Mouse (Mus musculus) embryonic facial prominence, embryonic 14.5 days (tissue): Measurements from ENCODE around the gene Pcif1. TPM values are rescaled to one million over a fixed set of nuclear protein-coding genes. Genes with fewer than 3 reads are reported as not detected.

ENCODE experiments used
- ATAC-seq: fragments of 200-750 bp; cut with Nextera tagmentation; 2 replicates; pipeline ENCODE4 v1.8.0; 2017; ENCODE audit warnings: low read depth, moderate number of reproducible peaks, moderate TSS enrichment
- DNase-seq: peaks from one replicate; pipeline ENCODE4 v3.0.0-alpha.2; 2015; ENCODE audit warnings: low spot score
- H3K27ac ChIP-seq: fragments of 300-500 bp; sonication (generic); replicated peaks from 2 replicates; pipeline ENCODE4 v1.5.1; 2014; ENCODE audit warnings: low read depth, mild to moderate bottlenecking, low read length, moderate library complexity
- H3K27me3 ChIP-seq: fragments of 300-500 bp; sonication (generic); replicated peaks from 2 replicates; pipeline ENCODE4 v1.6.1; 2014; ENCODE audit warnings: low read length; ENCODE audit not compliant: control insufficient read depth, insufficient read depth
- H3K36me3 ChIP-seq: fragments of 300-500 bp; sonication (generic); 2 replicates; pipeline ENCODE4 v1.6.1; 2014; ENCODE audit warnings: low read length, mixed read lengths; ENCODE audit not compliant: control insufficient read depth, insufficient read depth
- H3K4me1 ChIP-seq: fragments of 300-500 bp; sonication (generic); 2 replicates; pipeline ENCODE4 v1.6.1; 2014; ENCODE audit warnings: antibody characterized with exemption, low read length; ENCODE audit not compliant: control insufficient read depth, insufficient read depth
- H3K4me2 ChIP-seq: fragments of 300-500 bp; sonication (generic); 2 replicates; pipeline ENCODE4 v1.6.1; 2014; ENCODE audit warnings: low read depth, mild to moderate bottlenecking, low read length, moderate library complexity, mixed read lengths
- H3K4me3 ChIP-seq: fragments of 300-500 bp; sonication (generic); 2 replicates; pipeline ENCODE4 v1.5.1; 2014; ENCODE audit warnings: low read depth, mild to moderate bottlenecking, low read length
- H3K9ac ChIP-seq: fragments of 300-500 bp; sonication (generic); 2 replicates; pipeline ENCODE4 v1.6.1; 2014; ENCODE audit warnings: low read depth, mild to moderate bottlenecking, low read length, moderate library complexity, mixed read lengths
- H3K9me3 ChIP-seq: fragments of 300-500 bp; sonication (generic); 2 replicates; pipeline ENCODE4 v1.6.1; 2016; ENCODE audit warnings: low read length; ENCODE audit not compliant: control insufficient read depth
- WGBS: fragments of 180-500 bp; shearing (Covaris S2); extraction: QIAGEN DNeasy Blood & Tissue Kit; methylation state at CpG from one replicate; pipeline ENCODE4 v1.1.7; 2014; 5-methylcytosine and 5-hydroxymethylcytosine counted together
- polyA plus RNA-seq: library from polyadenylated mRNA; unstranded; fragments of >200 nt; fragmentation: Nextera tagmentation; extraction: Ambion mirVana; gene quantifications from 2 replicates; pipeline ENCODE4 v1.2.1, GENCODE M21; 2014

Pcif1 gene
- polyA plus RNA-seq, 1 experiment from 2014 or later = 56.9 TPM

DNA sequence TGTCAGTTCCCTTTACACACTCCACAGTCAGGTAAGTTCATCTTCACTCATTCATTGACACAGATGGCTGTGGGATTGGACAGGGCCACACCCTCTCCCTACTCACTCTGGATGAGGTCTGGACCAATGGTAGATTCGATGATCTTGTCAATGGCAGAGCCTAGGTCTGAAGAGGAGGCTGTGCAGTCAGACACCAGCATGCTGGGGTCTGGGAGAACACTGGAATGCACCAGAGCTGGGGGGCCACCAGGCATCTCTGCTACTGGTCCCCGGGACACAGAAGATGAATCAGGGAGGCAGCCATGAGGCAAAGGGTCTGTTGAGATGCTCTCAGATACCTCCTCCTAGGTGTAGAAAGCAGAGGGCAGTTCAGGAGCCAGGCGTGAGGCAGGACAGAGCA, 30.0 kb downstream of the Pcif1 start:
- no peak overlapping the region for H3K4me3 ChIP-seq
- ATAC-seq (no peak), DNase-seq (no peak)
- H3K9ac ChIP-seq = no peak overlapping the region
- 95% methylated on average over 3 of the region's 3 CpGs for WGBS
- peak overlapping the region; percentile 65; the same call in 1 of the 2 replicates for H3K4me2 ChIP-seq
- peaks cover 53% of the 10 kb centered on the region for H3K36me3 ChIP-seq
- no peak overlapping the region for H3K27ac ChIP-seq
- H3K4me1 ChIP-seq = peaks cover 15% of the 10 kb centered on the region
- peaks cover 5% of the 10 kb centered on the region for H3K9me3 ChIP-seq
- H3K27me3 ChIP-seq = no peaks in the 10 kb centered on the region

GRCm38 (mm10) chr2:164909542-164909941, 30.4 kb downstream of the Pcif1 start:
- H3K27ac ChIP-seq = no peak overlapping the region
- H3K27me3 ChIP-seq = no peaks in the 10 kb centered on the region
- WGBS = 92% methylated on average over 1 of the region's 1 CpGs
- H3K4me3 ChIP-seq = peak overlapping the region; percentile 88; the same call in 1 of the 2 replicates
- DNase-seq = no peak
- peaks cover 15% of the 10 kb centered on the region for H3K4me1 ChIP-seq
- H3K9me3 ChIP-seq = peaks cover 5% of the 10 kb centered on the region
- H3K4me2 ChIP-seq = peak overlapping the region; percentile 65
- peak overlapping the region; percentile 95 for H3K9ac ChIP-seq
- ATAC-seq = no peak
- peaks cover 49% of the 10 kb centered on the region for H3K36me3 ChIP-seq

GRCm38 (mm10) chr2:164910360-164911061, 31.4 kb downstream of the Pcif1 start:
- DNase-seq (no peak), ATAC-seq (peak; percentile 1; the same call in 1 of the 2 replicates)
- peaks cover 15% of the 10 kb centered on the region for H3K4me1 ChIP-seq
- H3K4me3 ChIP-seq = peak overlapping the region; percentile 88
- H3K4me2 ChIP-seq = peak overlapping the region; percentile 65
- WGBS = 4% methylated on average over 37 of the region's 37 CpGs
- H3K36me3 ChIP-seq = peaks cover 39% of the 10 kb centered on the region
- H3K9ac ChIP-seq = peak overlapping the region; percentile 95
- H3K27ac ChIP-seq = peak overlapping the region; percentile 99
- H3K9me3 ChIP-seq = peaks cover 5% of the 10 kb centered on the region
- H3K27me3 ChIP-seq = no peaks in the 10 kb centered on the region

- DNase-seq = peak; percentile 97
Measured at GRCm38 (mm10) chr2:164911086-164912048, 32.3 kb downstream of the Pcif1 start, which contains the start of gene Zfp335. TSS of gene Zfp335 (minus strand) at chr2:164911757.

GRCm38 (mm10) chr2:164912151-164912550, 33.0 kb downstream of the Pcif1 start:
- H3K27ac ChIP-seq = peak overlapping the region; percentile 99
- ATAC-seq = peak; percentile 16

More at GRCm38 (mm10) chr2:164911086-164912048, 32.3 kb downstream of the Pcif1 start, which contains the start of gene Zfp335:
- Histone ChIP-seq H3K9ac (peak within 1 kb of the TSS; percentile 95), H3K27me3 (no peaks in the 10 kb centered on the region), H3K4me1 (peaks cover 15% of the 10 kb centered on the region), H3K9me3 (peaks cover under 1% of the 10 kb centered on the region; the same call in 1 of the 2 replicates), H3K4me3 (peak within 1 kb of the TSS; percentile 88), H3K36me3 (peaks cover 31% of the 10 kb centered on the region), H3K27ac (peak within 1 kb of the TSS; percentile 99), H3K4me2 (peak within 1 kb of the TSS; percentile 65)
- under 1% methylated on average over 57 of the region's 91 CpGs for WGBS
- peak; percentile 90 for ATAC-seq

GRCm38 (mm10) chr2:164912749-164913427, 33.8 kb downstream of the Pcif1 start:
- 91% methylated on average over 8 of the region's 9 CpGs for WGBS
- peaks cover 16% of the 10 kb centered on the region for H3K36me3 ChIP-seq
- ATAC-seq = no peak
- H3K9ac ChIP-seq = peak overlapping the region; percentile 95; the same call in 1 of the 2 replicates
- peak overlapping the region; percentile 99 for H3K27ac ChIP-seq
- no peaks in the 10 kb centered on the region for H3K9me3 ChIP-seq
- DNase-seq = no peak
- H3K4me1 ChIP-seq = peaks cover 15% of the 10 kb centered on the region
- H3K27me3 ChIP-seq = no peaks in the 10 kb centered on the region
- peak overlapping the region; percentile 65; the same call in 1 of the 2 replicates for H3K4me2 ChIP-seq
- peak overlapping the region; percentile 88 for H3K4me3 ChIP-seq

More at GRCm38 (mm10) chr2:164912151-164912550, 33.0 kb downstream of the Pcif1 start:
- WGBS = 8% methylated on average over 12 of the region's 12 CpGs
- peak overlapping the region; percentile 88 for H3K4me3 ChIP-seq
- H3K4me2 ChIP-seq = peak overlapping the region; percentile 65
- H3K36me3 ChIP-seq = peaks cover 23% of the 10 kb centered on the region
- DNase-seq = peak; percentile 70
- no peaks in the 10 kb centered on the region for H3K27me3 ChIP-seq
- peak overlapping the region; percentile 95 for H3K9ac ChIP-seq
- no peaks in the 10 kb centered on the region for H3K9me3 ChIP-seq
- peaks cover 15% of the 10 kb centered on the region for H3K4me1 ChIP-seq

- no peaks in the 10 kb centered on the region for H3K9me3 ChIP-seq
Measured at GRCm38 (mm10) chr2:164913428-164913786, 34.3 kb downstream of the Pcif1 start.

DNA sequence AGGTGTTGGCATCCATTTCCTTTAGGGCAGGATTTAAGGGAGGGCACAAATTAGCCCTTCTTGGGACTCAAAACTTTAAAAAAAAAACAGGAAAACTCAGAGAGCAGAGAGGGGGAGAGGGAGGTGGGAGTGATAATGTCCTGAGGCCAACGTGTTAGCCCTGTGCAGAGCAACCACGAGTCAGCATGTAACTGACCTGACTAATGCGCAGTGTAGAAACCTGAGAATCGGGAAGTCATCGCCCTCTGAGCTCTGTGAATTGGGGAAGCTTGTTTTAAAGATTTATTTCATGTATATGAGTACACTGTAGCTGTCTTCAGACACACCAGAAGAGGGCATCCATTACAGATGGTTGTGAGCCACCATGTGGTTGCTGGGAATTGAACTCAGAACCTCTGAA, 37.7 kb downstream of the Pcif1 start:
- 72% methylated on average over 5 of the region's 5 CpGs for WGBS
- Histone ChIP-seq H3K9me3 (no peaks in the 10 kb centered on the region), H3K4me3 (no peak overlapping the region), H3K27ac (no peak overlapping the region), H3K36me3 (peaks cover 9% of the 10 kb centered on the region; the same call in 1 of the 2 replicates), H3K4me1 (peaks cover 5% of the 10 kb centered on the region; the same call in 1 of the 2 replicates), H3K27me3 (no peaks in the 10 kb centered on the region), H3K4me2 (no peak overlapping the region), H3K9ac (no peak overlapping the region)
- DNase-seq (no peak), ATAC-seq (no peak)

More at GRCm38 (mm10) chr2:164913428-164913786, 34.3 kb downstream of the Pcif1 start:
- Histone ChIP-seq H3K36me3 (peaks cover 10% of the 10 kb centered on the region), H3K4me1 (peaks cover 15% of the 10 kb centered on the region), H3K4me3 (no peak overlapping the region), H3K27ac (no peak overlapping the region), H3K27me3 (no peaks in the 10 kb centered on the region), H3K4me2 (no peak overlapping the region), H3K9ac (no peak overlapping the region)
- ATAC-seq (no peak), DNase-seq (no peak)
- 84% methylated on average over 2 of the region's 2 CpGs for WGBS
